Mouse (Mus musculus): ENCODE results near the gene Bicd2.

GRCm38 (mm10) chr13:49426736-49427135, 85.4 kb downstream of the Bicd2 start:
- TF ChIP-seq POLR2A (IDR thresholded peaks at IDR 0.05; ENCODE audit: borderline replicate concordance, extremely low read depth, insufficient read depth, insufficient read length, poor library complexity, severe bottlenecking): no peak
- no peak for TF ChIP-seq CTCF (IDR thresholded peaks at IDR 0.05; ENCODE audit: borderline replicate concordance, extremely low read depth, insufficient read depth, insufficient read length)

All from brain, embryonic 14.5 days (tissue).